Mouse (Mus musculus) embryonic stem cell, embryonic (primary cell): Measurements from ENCODE around the gene Bcl11a.

Experiments used
- CTCF ChIA-PET, 4 experiments: fragments of 300-600 bp in 2 of 4; fragments of 350-600 bp in 2 of 4; sonication (Branson Sonifier 250); formaldehyde crosslinking; loops; one replicate each; lab custom pipeline; 2022; ENCODE audit warnings: inconsistent platforms in 2 of 4; lab: Charles Lee
- POLR2A ChIA-PET, 4 experiments: fragments of 300-600 bp in 2 of 4; fragments of 350-600 bp in 2 of 4; sonication (Branson Sonifier 250); formaldehyde crosslinking; loops; one replicate each; lab custom pipeline; 2022; ENCODE audit warnings: antibody characterized with exemption in 4 of 4, inconsistent platforms in 1 of 4; lab: Charles Lee

Bcl11a gene

GRCm38 (mm10) chr11:24077795-24078705, at the start of gene Bcl11a:
Gene Bcl11a, plus strand, starts transcription at chr11:24078056.
- POLR2A ChIA-PET, result interaction anchor here in 3 of 4 experiments (0.6 to 1.6 kb wide), 3 partner anchors 16 to 124 kb away, joined by 3 to 4 read pairs (median 3); no protein-coding TSS in a partner anchor

GRCm38 (mm10) chr11:24044025-24044424, 33.8 kb upstream of the Bcl11a start:
- POLR2A ChIA-PET, result interaction anchor here in 1 of 4 experiments (0.6 kb wide), 1 partner anchor 439 kb away, joined by 3 read pairs; no protein-coding TSS in a partner anchor
- CTCF ChIA-PET, result no interaction called here

More at GRCm38 (mm10) chr11:24077795-24078705, at the start of gene Bcl11a:
- CTCF ChIA-PET, result interaction anchor here in 3 of 4 experiments (0.6 to 1.6 kb wide), 5 partner anchors 24 to 929 kb away, joined by 3 to 6 read pairs (median 5); no protein-coding TSS in a partner anchor

- POLR2A ChIA-PET, result interaction anchor here in 2 of 4 experiments (0.5 to 1.4 kb wide), 3 partner anchors 11 to 48 kb away, joined by 3 to 4 read pairs (median 3); no protein-coding TSS in a partner anchor
- CTCF ChIA-PET, result interaction anchor here in 2 of 4 experiments (0.6 to 1.6 kb wide), 9 partner anchors 9 to 284 kb away, joined by 3 to 7 read pairs (median 3); partner anchors contain the start of gene Bcl11a (in 1 of the 2)
Observed at GRCm38 (mm10) chr11:24049226-24050031, 28.4 kb upstream of the Bcl11a start.

GRCm38 (mm10) chr11:24050032-24050757, 27.7 kb upstream of the Bcl11a start:
- CTCF ChIA-PET, result interaction anchor here in 2 of 4 experiments (0.7 to 1.6 kb wide), 6 partner anchors 8 to 219 kb away, joined by 3 to 7 read pairs (median 4); partner anchors contain the start of gene Bcl11a (in 1 of the 2)
- POLR2A ChIA-PET, result interaction anchor here in 2 of 4 experiments (0.5 to 0.6 kb wide), 2 partner anchors 13 to 48 kb away, joined by 3 to 4 read pairs; no protein-coding TSS in a partner anchor

- POLR2A ChIA-PET, result interaction anchor here in 1 of 4 experiments (0.5 kb wide), 1 partner anchor 1121 kb away, joined by 3 read pairs; no protein-coding TSS in a partner anchor
- CTCF ChIA-PET, result interaction anchor here in 1 of 4 experiments (1.0 kb wide), 1 partner anchor 33 kb away, joined by 4 read pairs; no protein-coding TSS in a partner anchor
Observed at GRCm38 (mm10) chr11:24052882-24053281, 25.0 kb upstream of the Bcl11a start.

- ChIA-PET CTCF (interaction anchor here in 1 of 4 experiments (1.6 kb wide), 1 partner anchor 10 kb away, joined by 7 read pairs; no protein-coding TSS in a partner anchor), POLR2A (no interaction called here)
Observed at GRCm38 (mm10) chr11:24059137-24059536, 18.7 kb upstream of the Bcl11a start.

GRCm38 (mm10) chr11:24060428-24060827, 17.4 kb upstream of the Bcl11a start:
- ChIA-PET CTCF (interaction anchor here in 2 of 4 experiments (0.6 to 1.4 kb wide), 2 partner anchors 11 to 220 kb away, joined by 3 read pairs; no protein-coding TSS in a partner anchor), POLR2A (interaction anchor here in 1 of 4 experiments (1.1 to 1.5 kb wide), 3 partner anchors 11 to 40 kb away, joined by 3 to 4 read pairs (median 3); no protein-coding TSS in a partner anchor)

GRCm38 (mm10) chr11:24061819-24062218, 16.0 kb upstream of the Bcl11a start:
- POLR2A ChIA-PET, result interaction anchor here in 2 of 4 experiments (0.6 to 0.9 kb wide), 2 partner anchors 15 to 19 kb away, joined by 3 read pairs; no protein-coding TSS in a partner anchor
- CTCF ChIA-PET, result interaction anchor here in 1 of 4 experiments (0.5 to 0.7 kb wide), 2 partner anchors 12 to 497 kb away, joined by 3 to 4 read pairs; no protein-coding TSS in a partner anchor

- POLR2A ChIA-PET, result interaction anchor here in 1 of 4 experiments (0.9 kb wide), 1 partner anchor 15 kb away, joined by 3 read pairs; no protein-coding TSS in a partner anchor
- CTCF ChIA-PET, result interaction anchor here in 1 of 4 experiments (0.7 kb wide), 2 partner anchors 13 to 14 kb away, joined by 3 to 4 read pairs; no protein-coding TSS in a partner anchor
Observed at GRCm38 (mm10) chr11:24062495-24063096, 15.3 kb upstream of the Bcl11a start.

GRCm38 (mm10) chr11:24064221-24064620, 13.6 kb upstream of the Bcl11a start:
- POLR2A ChIA-PET, result interaction anchor here in 1 of 4 experiments (1.3 kb wide), 1 partner anchor 14 kb away, joined by 3 read pairs; no protein-coding TSS in a partner anchor
- CTCF ChIA-PET, result no interaction called here

- CTCF ChIA-PET, result no interaction called here
- POLR2A ChIA-PET, result no interaction called here
Observed at GRCm38 (mm10) chr11:24065313-24065712, 12.5 kb upstream of the Bcl11a start.

- POLR2A ChIA-PET, result interaction anchor here in 1 of 4 experiments (0.6 kb wide), 1 partner anchor 165 kb away, joined by 3 read pairs; no protein-coding TSS in a partner anchor
- CTCF ChIA-PET, result interaction anchor here in 2 of 4 experiments (0.6 to 1.1 kb wide), 3 partner anchors 24 to 1021 kb away, joined by 3 read pairs; no protein-coding TSS in a partner anchor
Observed at GRCm38 (mm10) chr11:24074021-24074591, 3.8 kb upstream of the Bcl11a start.

GRCm38 (mm10) chr11:24074634-24075104, 3.2 kb upstream of the Bcl11a start, which contains the start of gene A830031A19Rik:
Gene A830031A19Rik, minus strand, starts transcription at chr11:24075054.
- ChIA-PET CTCF (interaction anchor here in 1 of 4 experiments (0.6 kb wide), 1 partner anchor 1020 kb away, joined by 3 read pairs; no protein-coding TSS in a partner anchor), POLR2A (interaction anchor here in 1 of 4 experiments (0.6 kb wide), 1 partner anchor 164 kb away, joined by 3 read pairs; no protein-coding TSS in a partner anchor)

GRCm38 (mm10) chr11:24075486-24076126, 2.2 kb upstream of the Bcl11a start:
- ChIA-PET POLR2A (interaction anchor here in 3 of 4 experiments (0.5 to 1.1 kb wide), 7 partner anchors 11 to 1059 kb away, joined by 3 to 4 read pairs (median 3); no protein-coding TSS in a partner anchor), CTCF (no interaction called here)

- ChIA-PET POLR2A (interaction anchor here (0.5 to 1.1 kb wide), 8 partner anchors 10 to 1076 kb away, joined by 3 to 4 read pairs (median 3); no protein-coding TSS in a partner anchor), CTCF (interaction anchor here in 1 of 4 experiments (0.6 kb wide), 1 partner anchor 14 kb away, joined by 3 read pairs; no protein-coding TSS in a partner anchor)
Observed at GRCm38 (mm10) chr11:24076127-24076650, 1.7 kb upstream of the Bcl11a start.
